Mouse (Mus musculus) limb, embryonic 12.5 days (tissue): Measurements from ENCODE around the gene Arf1. TPM values are rescaled to one million over a fixed set of nuclear protein-coding genes. Genes with fewer than 3 reads are reported as not detected.

Source experiments
- ATAC-seq: fragments of 200-750 bp; cut with Nextera tagmentation; 2 replicates; pipeline ENCODE4 v1.8.0; 2017; ENCODE audit warnings: low read depth, moderate TSS enrichment; ENCODE audit not compliant: insufficient number of reproducible peaks, insufficient read depth, low FRiP score, low TSS enrichment
- H3K27ac ChIP-seq: fragments of 300-500 bp; sonication (generic); 2 replicates; pipeline ENCODE4 v1.5.1; 2016; ENCODE audit warnings: mild to moderate bottlenecking, moderate library complexity
- H3K27me3 ChIP-seq: fragments of 300-500 bp; sonication (generic); 2 replicates; pipeline ENCODE4 v1.6.1; 2016; ENCODE audit warnings: mild to moderate bottlenecking, moderate library complexity
- H3K36me3 ChIP-seq: fragments of 300-500 bp; sonication (generic); 2 replicates; pipeline ENCODE4 v1.6.1; 2016; ENCODE audit warnings: mild to moderate bottlenecking, moderate library complexity
- H3K4me1 ChIP-seq: fragments of 300-500 bp; sonication (generic); replicated peaks from 2 replicates; pipeline ENCODE4 v1.6.1; 2016
- H3K4me2 ChIP-seq: fragments of 300-500 bp; sonication (generic); 2 replicates; pipeline ENCODE4 v1.6.1; 2016; ENCODE audit warnings: mild to moderate bottlenecking, moderate library complexity
- H3K4me3 ChIP-seq: fragments of 300-500 bp; sonication (generic); replicated peaks from 2 replicates; pipeline ENCODE4 v1.5.1; 2016; ENCODE audit warnings: mild to moderate bottlenecking
- H3K9ac ChIP-seq: fragments of 300-500 bp; sonication (generic); replicated peaks from 2 replicates; pipeline ENCODE4 v1.6.1; 2016; ENCODE audit warnings: mild to moderate bottlenecking, moderate library complexity
- H3K9me3 ChIP-seq: fragments of 300-500 bp; sonication (generic); 2 replicates; pipeline ENCODE4 v1.6.1; 2016; ENCODE audit warnings: mild to moderate bottlenecking, moderate library complexity
- WGBS: fragments of 180-500 bp; shearing (Covaris S2); methylation state at CpG from one replicate; pipeline ENCODE4 v1.1.7; 2016; 5-methylcytosine and 5-hydroxymethylcytosine counted together
- polyA plus RNA-seq: library from polyadenylated mRNA; unstranded; fragments of >200 nt; fragmentation: Nextera tagmentation; extraction: Ambion mirVana; gene quantifications from 2 replicates; pipeline ENCODE4 v1.2.1, GENCODE M21; 2016

Arf1 gene
- polyA plus RNA-seq, 1 experiment from 2014 or later, result 603 TPM

GRCm38 (mm10) chr11:59248101-59248500 lies 20.0 kb upstream of the Arf1 start:
- no peaks in the 10 kb centered on the region for H3K36me3 ChIP-seq
- ATAC-seq, result no peak
- 61% methylated on average over 10 of the region's 10 CpGs for WGBS
- no peaks in the 10 kb centered on the region for H3K9me3 ChIP-seq
- H3K27ac ChIP-seq, result no peak overlapping the region
- peaks cover 4% of the 10 kb centered on the region for H3K4me1 ChIP-seq
- no peak overlapping the region for H3K9ac ChIP-seq
- no peak overlapping the region for H3K4me3 ChIP-seq
- peaks cover 37% of the 10 kb centered on the region for H3K27me3 ChIP-seq
- no peak overlapping the region for H3K4me2 ChIP-seq

- no peak overlapping the region for H3K9ac ChIP-seq
- peaks cover 59% of the 10 kb centered on the region for H3K27me3 ChIP-seq
- no peak for ATAC-seq
- no peak overlapping the region for H3K4me2 ChIP-seq
- H3K36me3 ChIP-seq, result no peaks in the 10 kb centered on the region
- H3K27ac ChIP-seq, result no peak overlapping the region
- peaks cover 17% of the 10 kb centered on the region for H3K4me1 ChIP-seq
- 14% methylated on average over 6 of the region's 6 CpGs for WGBS
- H3K9me3 ChIP-seq, result no peaks in the 10 kb centered on the region
- no peak overlapping the region for H3K4me3 ChIP-seq
Measured at GRCm38 (mm10) chr11:59243856-59244255, 15.8 kb upstream of the Arf1 start.

- no peak overlapping the region for H3K4me2 ChIP-seq
- no peak overlapping the region for H3K9ac ChIP-seq
- no peak overlapping the region for H3K27ac ChIP-seq
- peaks cover 24% of the 10 kb centered on the region for H3K4me1 ChIP-seq
- H3K27me3 ChIP-seq, result peaks cover 52% of the 10 kb centered on the region
- ATAC-seq, result no peak
- H3K36me3 ChIP-seq, result no peaks in the 10 kb centered on the region
- 3% methylated on average over 3 of the region's 3 CpGs for WGBS
- H3K4me3 ChIP-seq, result no peak overlapping the region
- H3K9me3 ChIP-seq, result no peaks in the 10 kb centered on the region
Measured at GRCm38 (mm10) chr11:59241841-59242240, 13.8 kb upstream of the Arf1 start.

- Histone ChIP-seq H3K4me1 (peaks cover 24% of the 10 kb centered on the region), H3K9me3 (no peaks in the 10 kb centered on the region), H3K4me3 (no peak overlapping the region), H3K27me3 (peaks cover 47% of the 10 kb centered on the region), H3K4me2 (no peak overlapping the region), H3K9ac (no peak overlapping the region), H3K36me3 (no peaks in the 10 kb centered on the region), H3K27ac (no peak overlapping the region)
- no peak for ATAC-seq
- 69% methylated on average over 4 of the region's 4 CpGs for WGBS
Measured at GRCm38 (mm10) chr11:59239796-59240195, 11.7 kb upstream of the Arf1 start.

GRCm38 (mm10) chr11:59239428-59239785 lies 11.3 kb upstream of the Arf1 start:
- no peak overlapping the region; the same call in 1 of the 2 replicates for H3K9ac ChIP-seq
- H3K36me3 ChIP-seq, result no peaks in the 10 kb centered on the region
- H3K27ac ChIP-seq, result no peak overlapping the region
- H3K4me2 ChIP-seq, result peak overlapping the region; percentile 1; the same call in 1 of the 2 replicates
- H3K4me1 ChIP-seq, result peaks cover 24% of the 10 kb centered on the region
- no peaks in the 10 kb centered on the region for H3K9me3 ChIP-seq
- 0 out of 2 replicates have a peak overlapping the region, but pooled peaks have one; percentile 0 for H3K4me3 ChIP-seq
- H3K27me3 ChIP-seq, result peaks cover 47% of the 10 kb centered on the region
- 19% methylated on average over 4 of the region's 4 CpGs for WGBS
- ATAC-seq, result 0 out of 2 replicates have a peak, but pooled peaks have one; percentile 3

- H3K4me2 ChIP-seq, result peak overlapping the region; percentile 1; the same call in 1 of the 2 replicates
- peak; percentile 65 for ATAC-seq
- 4% methylated on average over 14 of the region's 15 CpGs for WGBS
- H3K27me3 ChIP-seq, result peaks cover 41% of the 10 kb centered on the region
- H3K4me3 ChIP-seq, result 0 out of 2 replicates have a peak overlapping the region, but pooled peaks have one; percentile 0
- no peaks in the 10 kb centered on the region for H3K9me3 ChIP-seq
- no peak overlapping the region for H3K27ac ChIP-seq
- H3K9ac ChIP-seq, result no peak overlapping the region; the same call in 1 of the 2 replicates
- no peaks in the 10 kb centered on the region for H3K36me3 ChIP-seq
- H3K4me1 ChIP-seq, result peaks cover 20% of the 10 kb centered on the region
Measured at GRCm38 (mm10) chr11:59238525-59239427, 10.7 kb upstream of the Arf1 start.

- H3K9me3 ChIP-seq, result no peaks in the 10 kb centered on the region
- H3K27ac ChIP-seq, result no peak overlapping the region
- 42% methylated on average over 2 of the region's 2 CpGs for WGBS
- no peak overlapping the region for H3K4me3 ChIP-seq
- H3K36me3 ChIP-seq, result no peaks in the 10 kb centered on the region
- peaks cover 6% of the 10 kb centered on the region; the same call in 1 of the 2 replicates for H3K4me1 ChIP-seq
- peaks cover 3% of the 10 kb centered on the region; the same call in 1 of the 2 replicates for H3K27me3 ChIP-seq
- no peak for ATAC-seq
- no peak overlapping the region for H3K4me2 ChIP-seq
- no peak overlapping the region for H3K9ac ChIP-seq
Measured at GRCm38 (mm10) chr11:59232797-59233196, 4.7 kb upstream of the Arf1 start.

- Histone ChIP-seq H3K27ac (no peak overlapping the region), H3K9ac (no peak overlapping the region; the same call in 1 of the 2 replicates), H3K36me3 (no peaks in the 10 kb centered on the region), H3K4me2 (no peak overlapping the region), H3K27me3 (peaks cover 3% of the 10 kb centered on the region; the same call in 1 of the 2 replicates), H3K9me3 (no peaks in the 10 kb centered on the region), H3K4me1 (peaks cover 24% of the 10 kb centered on the region), H3K4me3 (no peak overlapping the region)
- ATAC-seq, result no peak
- WGBS, result 18% methylated on average over 7 of the region's 7 CpGs
Measured at GRCm38 (mm10) chr11:59230144-59230760, 2.2 kb upstream of the Arf1 start.

GRCm38 (mm10) chr11:59227604-59228121 lies 407 bp downstream of the Arf1 start:
- Histone ChIP-seq H3K9me3 (no peaks in the 10 kb centered on the region), H3K4me2 (peak overlapping the region; percentile 81), H3K27me3 (no peaks in the 10 kb centered on the region), H3K27ac (peak overlapping the region; percentile 97), H3K4me3 (peak overlapping the region; percentile 99), H3K4me1 (peaks cover 39% of the 10 kb centered on the region), H3K36me3 (peaks cover 14% of the 10 kb centered on the region), H3K9ac (peak overlapping the region; percentile 99)
- under 1% methylated on average over 47 of the region's 51 CpGs for WGBS
- ATAC-seq, result peak; percentile 71

- Histone ChIP-seq H3K27me3 (no peaks in the 10 kb centered on the region), H3K4me3 (peak overlapping the region; percentile 99), H3K9ac (peak overlapping the region; percentile 99), H3K4me1 (peaks cover 39% of the 10 kb centered on the region), H3K4me2 (peak overlapping the region; percentile 81), H3K27ac (peak overlapping the region; percentile 97), H3K36me3 (peaks cover 15% of the 10 kb centered on the region), H3K9me3 (no peaks in the 10 kb centered on the region)
- 5% methylated on average over 21 of the region's 21 CpGs for WGBS
- ATAC-seq, result no peak
Measured at GRCm38 (mm10) chr11:59226787-59227603, 1.1 kb downstream of the Arf1 start.
